Mouse (Mus musculus) brain, embryonic 14.5 days (tissue): ENCODE results near the gene Nlgn1.

ENCODE experiments used
- CTCF ChIP-seq: fragments of 200-500 bp; IDR thresholded peaks from 2 replicates; pipeline ENCODE4 v1.5.1; 2012; ENCODE audit warnings: inconsistent platforms, mild to moderate bottlenecking, moderate library complexity, borderline replicate concordance; ENCODE audit not compliant: insufficient read depth, insufficient read length; ENCODE audit errors: extremely low read depth
- POLR2A ChIP-seq: fragments of 200-500 bp; IDR thresholded peaks from 2 replicates; pipeline ENCODE4 v1.6.1; 2012; ENCODE audit warnings: mild to moderate bottlenecking, inconsistent platforms, borderline replicate concordance; ENCODE audit not compliant: poor library complexity, insufficient read depth, insufficient read length, severe bottlenecking; ENCODE audit errors: extremely low read depth

DNA sequence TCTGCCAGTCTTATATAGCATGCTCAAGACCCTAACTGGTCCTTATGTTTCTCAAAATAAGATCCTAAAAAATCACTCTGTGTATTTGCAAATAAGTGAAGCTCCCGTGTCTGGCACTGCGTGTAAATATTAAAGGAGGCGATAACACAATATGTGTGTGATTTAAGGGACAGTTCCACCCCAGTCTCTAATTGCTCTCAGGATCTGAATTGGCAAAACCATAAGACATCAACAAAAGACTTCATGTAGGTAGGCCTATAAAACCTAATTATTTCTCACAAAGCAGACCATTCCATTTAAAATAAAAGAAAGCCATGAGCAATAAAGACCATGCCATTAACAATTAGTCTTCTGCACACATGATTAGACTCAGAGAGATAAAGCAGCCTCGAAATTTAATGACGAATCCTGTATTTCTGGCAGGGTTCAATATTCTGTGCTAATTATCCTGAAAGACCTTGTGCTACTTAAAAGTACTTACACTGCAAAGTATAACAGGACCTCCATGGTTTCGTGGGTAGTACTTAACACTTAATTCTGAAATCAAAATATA, 310.6 kb downstream of the Nlgn1 start:
- TF ChIP-seq CTCF (no peak), POLR2A (no peak)
